Mouse (Mus musculus): Measurements from ENCODE around the gene Dcn. TPM values are rescaled to one million over a fixed set of nuclear protein-coding genes. Genes with fewer than 3 reads are reported as not detected.

The Dcn gene
- polyA plus RNA-seq, 1 experiment: not detected

GRCm38 (mm10) chr10:97523366-97523765 lies 44.0 kb downstream of the Dcn start:
- no peaks in the 10 kb centered on the region for H3K4me1 ChIP-seq (ENCODE audit: control insufficient read depth)
- no peaks in the 10 kb centered on the region for H3K36me3 ChIP-seq (ENCODE audit: control insufficient read depth)
- no peak overlapping the region for H3K4me3 ChIP-seq (replicated peaks)
- H3K9me3 ChIP-seq (ENCODE audit: control insufficient read depth, low read length): peaks cover 6% of the 10 kb centered on the region; the same call in 1 of the 2 replicates
- no peaks in the 10 kb centered on the region for H3K27me3 ChIP-seq (ENCODE audit: control insufficient read depth)
- no peak for TF ChIP-seq TAL1 (IDR thresholded peaks at IDR 0.05; ENCODE audit: low read length)
- TF ChIP-seq GATA1 (IDR thresholded peaks at IDR 0.05; ENCODE audit: low read length): no peak

GRCm38 (mm10) chr10:97535697-97536096 lies 56.3 kb downstream of the Dcn start:
- Histone ChIP-seq H3K27me3 (ENCODE audit: control insufficient read depth) (no peaks in the 10 kb centered on the region), H3K4me3 (replicated peaks) (no peak overlapping the region)

GRCm38 (mm10) chr10:97536921-97537320 lies 57.5 kb downstream of the Dcn start:
- no peak for TF ChIP-seq TAL1 (IDR thresholded peaks at IDR 0.05; ENCODE audit: low read length)
- Histone ChIP-seq H3K36me3 (ENCODE audit: control insufficient read depth) (no peaks in the 10 kb centered on the region), H3K4me3 (replicated peaks) (no peak overlapping the region), H3K9me3 (ENCODE audit: control insufficient read depth, low read length) (peaks cover 10% of the 10 kb centered on the region), H3K27me3 (ENCODE audit: control insufficient read depth) (no peaks in the 10 kb centered on the region), H3K4me1 (ENCODE audit: control insufficient read depth) (no peaks in the 10 kb centered on the region)

More at GRCm38 (mm10) chr10:97535697-97536096, 56.3 kb downstream of the Dcn start:
- no peaks in the 10 kb centered on the region for H3K4me1 ChIP-seq (ENCODE audit: control insufficient read depth)
- H3K9me3 ChIP-seq (ENCODE audit: control insufficient read depth, low read length): peaks cover 10% of the 10 kb centered on the region
- TF ChIP-seq TAL1 (IDR thresholded peaks at IDR 0.05; ENCODE audit: low read length): no peak
- no peak for TF ChIP-seq GATA1 (IDR thresholded peaks at IDR 0.05; ENCODE audit: low read length)
- no peaks in the 10 kb centered on the region for H3K36me3 ChIP-seq (ENCODE audit: control insufficient read depth)

GRCm38 (mm10) chr10:97538202-97538601 lies 58.8 kb downstream of the Dcn start:
- Histone ChIP-seq H3K4me1 (ENCODE audit: control insufficient read depth) (no peaks in the 10 kb centered on the region), H3K27me3 (ENCODE audit: control insufficient read depth) (no peaks in the 10 kb centered on the region), H3K9me3 (ENCODE audit: control insufficient read depth, low read length) (peaks cover 10% of the 10 kb centered on the region), H3K4me3 (replicated peaks) (no peak overlapping the region), H3K36me3 (ENCODE audit: control insufficient read depth) (no peaks in the 10 kb centered on the region)
- TF ChIP-seq GATA1 (IDR thresholded peaks at IDR 0.05; ENCODE audit: low read length) (no peak), TAL1 (IDR thresholded peaks at IDR 0.05; ENCODE audit: low read length) (no peak)

- no peak overlapping the region for H3K4me3 ChIP-seq (replicated peaks)
- H3K36me3 ChIP-seq (ENCODE audit: control insufficient read depth): no peaks in the 10 kb centered on the region
- no peak for TF ChIP-seq GATA1 (IDR thresholded peaks at IDR 0.05; ENCODE audit: low read length)
- TF ChIP-seq TAL1 (IDR thresholded peaks at IDR 0.05; ENCODE audit: low read length): no peak
- peaks cover 3% of the 10 kb centered on the region; the same call in 1 of the 2 replicates for H3K9me3 ChIP-seq (ENCODE audit: control insufficient read depth, low read length)
- no peaks in the 10 kb centered on the region for H3K4me1 ChIP-seq (ENCODE audit: control insufficient read depth)
- H3K27me3 ChIP-seq (ENCODE audit: control insufficient read depth): no peaks in the 10 kb centered on the region
Measured at GRCm38 (mm10) chr10:97547740-97548139, 68.3 kb downstream of the Dcn start.

- Histone ChIP-seq H3K4me1 (ENCODE audit: control insufficient read depth) (no peaks in the 10 kb centered on the region), H3K27me3 (ENCODE audit: control insufficient read depth) (no peaks in the 10 kb centered on the region), H3K36me3 (ENCODE audit: control insufficient read depth) (no peaks in the 10 kb centered on the region), H3K9me3 (ENCODE audit: control insufficient read depth, low read length) (peaks cover 3% of the 10 kb centered on the region; the same call in 1 of the 2 replicates), H3K4me3 (replicated peaks) (no peak within 1 kb of the TSS)
- TF ChIP-seq GATA1 (IDR thresholded peaks at IDR 0.05; ENCODE audit: low read length) (no peak), TAL1 (IDR thresholded peaks at IDR 0.05; ENCODE audit: low read length) (no peak)
Measured at GRCm38 (mm10) chr10:97564957-97565856, 85.8 kb downstream of the Dcn start, which contains the start of gene Lum. Gene Lum, plus strand, starts transcription at chr10:97565128.

GRCm38 (mm10) chr10:97567489-97568135 lies 88.2 kb downstream of the Dcn start:
- TF ChIP-seq GATA1 (IDR thresholded peaks at IDR 0.05; ENCODE audit: low read length) (no peak), TAL1 (IDR thresholded peaks at IDR 0.05; ENCODE audit: low read length) (no peak)
- H3K9me3 ChIP-seq (ENCODE audit: control insufficient read depth, low read length): peaks cover 3% of the 10 kb centered on the region; the same call in 1 of the 2 replicates
- no peak overlapping the region for H3K4me3 ChIP-seq (replicated peaks)
- no peaks in the 10 kb centered on the region for H3K4me1 ChIP-seq (ENCODE audit: control insufficient read depth)
- H3K27me3 ChIP-seq (ENCODE audit: control insufficient read depth): no peaks in the 10 kb centered on the region
- no peaks in the 10 kb centered on the region for H3K36me3 ChIP-seq (ENCODE audit: control insufficient read depth)

Other genes starting within 250 kb of the Dcn start
- not detected in 2 replicates for gene Lum, start 85.5 kb downstream of the Dcn start, polyA plus RNA-seq (2012)
- gene Kera, start 127.3 kb downstream of the Dcn start, polyA plus RNA-seq (2012): not detected in 2 replicates
- not detected in 2 replicates for gene Epyc, start 164.5 kb downstream of the Dcn start, polyA plus RNA-seq (2012)
- gene Ccer1, start 213.4 kb downstream of the Dcn start, polyA plus RNA-seq (2012): not detected in 2 replicates
- not detected in 2 replicates for gene C030005K15Rik, start 247.1 kb downstream of the Dcn start, polyA plus RNA-seq (2012)

Measured in erythroblast, embryonic 14.5 days (primary cell).